Mouse (Mus musculus) testis, adult 2 months (tissue): ENCODE measurements around the gene Ksr1.

Experiments used
- CTCF ChIP-seq: fragments of 200-500 bp; IDR thresholded peaks from 2 replicates; pipeline ENCODE4 v1.5.1; 2012; ENCODE audit warnings: low read depth, mild to moderate bottlenecking, inconsistent platforms, low read length, moderate library complexity; ENCODE audit not compliant: control insufficient read depth, insufficient read depth, insufficient replicate concordance
- POLR2A ChIP-seq: fragments of 200-500 bp; IDR thresholded peaks from 2 replicates; pipeline ENCODE4 v1.6.1; 2012; ENCODE audit warnings: low read depth, mild to moderate bottlenecking, inconsistent platforms, low read length, moderate library complexity; ENCODE audit not compliant: control insufficient read depth

GRCm38 (mm10) chr11:79019839-79020534 is 126.2 kb downstream of the Ksr1 start:
- peak; percentile 77 for TF ChIP-seq CTCF
- TF ChIP-seq POLR2A: no peak
